Mouse (Mus musculus) CH12F3 (cell line): Measurements from ENCODE around the gene Tmem95.
"Not testable (repeated sequence)": the region's sequence is repeated elsewhere in the genome, so short reads cannot be mapped to it uniquely, and the experiment has no call there.

Experiments used
- in situ Hi-C: fragments of 300-500 bp; cut with MboI; formaldehyde crosslinking; loops from 2 replicates; pipeline ENCODE4 v1.14.3; 2020; ENCODE audit warnings: low sequenced_read_pairs

The Tmem95 gene

DNA sequence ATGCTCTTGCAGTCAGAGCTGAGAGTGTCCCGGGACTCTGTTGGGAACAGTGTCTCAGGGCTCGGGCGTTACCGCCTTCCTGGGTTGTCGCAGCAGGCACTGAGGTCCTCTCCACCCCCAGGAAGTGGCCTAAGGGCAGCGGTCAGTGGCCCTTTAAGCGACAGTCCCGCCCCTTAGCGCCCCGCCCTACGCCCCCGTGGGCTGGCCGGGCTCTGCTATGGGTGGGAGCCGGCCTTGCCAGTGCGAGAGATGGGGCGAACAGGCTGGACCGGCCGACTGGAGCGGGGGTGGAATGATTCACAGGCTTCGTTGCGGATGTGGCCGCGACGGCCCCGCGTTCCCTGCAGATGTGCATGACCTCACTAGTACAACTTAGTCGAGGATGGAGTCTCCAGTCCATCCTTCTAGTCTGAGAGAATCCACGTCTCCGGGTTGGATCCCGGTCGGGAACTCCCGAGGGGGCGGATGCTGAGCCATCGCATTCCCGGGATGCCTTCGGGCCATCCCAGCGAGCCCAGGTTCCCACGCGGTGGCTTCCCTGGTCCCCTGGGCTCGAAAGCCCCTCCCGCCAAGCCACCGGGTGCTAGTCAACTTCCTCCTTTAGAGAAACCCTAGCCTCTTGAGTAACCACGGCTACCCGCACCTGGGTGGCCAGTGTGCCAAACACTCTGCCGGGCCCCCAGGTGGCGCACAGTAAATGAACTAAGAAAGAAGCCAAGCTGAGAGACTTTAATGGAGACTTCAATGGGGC is 3.2 kb upstream of the Tmem95 start, which contains the start of gene Kctd11:
Kctd11 (minus strand) TSS at position 554 of the 751 bp plus-strand sequence.
- in situ Hi-C loops, result no loop called here

DNA sequence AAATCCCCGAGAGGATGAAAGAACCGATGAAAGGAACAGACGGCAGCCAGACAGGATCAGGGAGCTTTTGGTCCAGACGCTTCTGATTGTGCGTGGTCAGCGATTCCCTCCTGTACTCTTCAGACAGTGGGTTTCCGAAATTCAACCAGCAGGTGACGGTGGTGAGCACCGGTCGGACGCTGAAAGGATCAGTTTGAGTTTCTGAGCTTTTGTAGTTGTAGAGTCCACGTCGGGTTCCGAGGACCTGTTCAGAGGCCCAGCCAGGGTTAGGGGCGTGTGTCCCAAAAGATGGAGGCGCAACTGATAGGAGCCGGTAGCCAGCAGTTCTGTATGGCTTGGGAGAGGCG is 2.7 kb upstream of the Tmem95 start:
- in situ Hi-C loops, result no loop called here

DNA sequence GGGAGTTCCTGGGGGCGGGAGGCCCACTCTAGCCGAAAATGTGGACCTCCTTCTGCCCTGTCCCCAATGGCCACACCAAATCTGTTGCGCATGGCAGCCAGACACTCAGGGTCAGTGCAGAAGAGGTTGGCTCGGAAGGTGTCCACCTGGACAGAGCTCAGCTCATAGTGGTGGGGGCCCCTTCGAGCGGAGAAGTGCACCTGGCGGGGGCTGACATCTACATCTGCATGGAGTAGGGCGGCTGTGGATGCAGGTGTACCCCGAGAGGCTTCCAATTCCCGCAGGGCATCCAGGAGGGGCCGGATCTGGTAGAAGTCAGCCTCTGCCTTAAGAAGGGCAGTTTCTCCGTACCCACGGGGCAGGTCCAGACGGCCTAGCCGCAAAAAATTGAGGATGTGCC is 1.9 kb upstream of the Tmem95 start:
- in situ Hi-C loops, result loop anchor here (10.0 kb wide), 1 partner anchor 135 kb away; no protein-coding TSS in a partner anchor

DNA sequence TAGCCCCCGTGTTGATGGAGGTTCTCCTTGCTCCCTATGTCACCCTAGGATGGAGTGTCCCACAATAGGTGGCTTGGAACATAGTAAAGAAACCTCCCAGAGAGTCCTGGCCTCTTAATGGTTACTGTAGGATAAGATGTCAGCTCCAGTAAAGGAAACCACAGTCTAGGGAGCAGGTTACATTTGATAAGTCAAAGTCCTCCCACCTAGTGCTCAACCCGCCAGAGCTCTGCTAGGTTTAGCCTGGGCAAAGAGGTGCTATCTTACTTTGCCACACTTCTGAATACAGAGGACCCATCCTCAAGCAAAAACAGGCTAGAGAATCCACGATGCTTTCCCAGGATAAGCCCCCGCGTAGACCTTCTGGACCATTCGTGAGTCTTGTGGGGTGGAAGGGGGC is 1.1 kb upstream of the Tmem95 start:
- in situ Hi-C loops, result loop anchor here (10.0 kb wide), 1 partner anchor 134 kb away; no protein-coding TSS in a partner anchor

GRCm38 (mm10) chr11:69878399-69878798 is 581 bp upstream of the Tmem95 start:
- in situ Hi-C loops, result loop anchor here (10.0 kb wide), 1 partner anchor 134 kb away; no protein-coding TSS in a partner anchor

DNA sequence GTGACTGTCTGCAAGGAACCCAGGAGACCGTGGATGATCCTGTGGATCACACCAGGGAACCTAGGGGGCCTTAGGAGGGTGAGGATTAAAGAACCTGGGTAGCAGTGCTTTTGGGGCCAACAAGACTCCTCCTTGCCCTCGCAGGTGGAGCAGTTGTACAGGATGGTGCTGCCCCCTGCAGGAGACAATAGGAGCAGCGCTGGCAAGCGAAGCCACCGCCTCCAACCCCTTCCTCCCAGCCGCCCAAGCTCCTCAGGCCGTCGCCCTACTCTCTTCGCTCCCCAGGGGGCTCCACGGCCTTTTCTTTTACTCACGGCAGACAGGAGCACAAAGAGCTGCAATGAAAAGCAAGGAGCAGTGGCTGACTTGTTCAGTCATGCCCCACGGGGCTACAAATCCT is 951 bp downstream of the Tmem95 start:
- in situ Hi-C loops, result loop anchor here (10.0 kb wide), 1 partner anchor 132 kb away; no protein-coding TSS in a partner anchor

DNA sequence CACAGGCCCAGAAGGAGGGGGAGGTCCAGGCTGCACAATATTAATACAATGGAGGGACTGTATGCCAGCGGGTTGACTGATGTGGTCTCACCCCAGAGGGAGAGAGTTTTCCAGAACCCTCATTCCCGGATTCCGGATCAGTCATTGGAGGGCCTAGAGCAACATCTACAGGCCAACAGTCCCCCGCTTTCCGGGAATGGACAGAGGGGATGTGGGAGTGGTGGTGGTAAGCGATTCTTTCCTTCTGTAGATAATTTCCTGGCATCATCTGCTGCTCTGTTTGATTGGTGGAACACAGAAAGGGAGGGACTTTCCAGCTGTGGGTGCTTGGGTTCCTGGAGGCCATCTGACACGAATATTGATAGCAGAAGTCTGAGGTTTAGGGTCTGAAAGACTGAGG is 1.6 kb downstream of the Tmem95 start:
- in situ Hi-C loops, result loop anchor here (10.0 kb wide), 1 partner anchor 131 kb away; no protein-coding TSS in a partner anchor

DNA sequence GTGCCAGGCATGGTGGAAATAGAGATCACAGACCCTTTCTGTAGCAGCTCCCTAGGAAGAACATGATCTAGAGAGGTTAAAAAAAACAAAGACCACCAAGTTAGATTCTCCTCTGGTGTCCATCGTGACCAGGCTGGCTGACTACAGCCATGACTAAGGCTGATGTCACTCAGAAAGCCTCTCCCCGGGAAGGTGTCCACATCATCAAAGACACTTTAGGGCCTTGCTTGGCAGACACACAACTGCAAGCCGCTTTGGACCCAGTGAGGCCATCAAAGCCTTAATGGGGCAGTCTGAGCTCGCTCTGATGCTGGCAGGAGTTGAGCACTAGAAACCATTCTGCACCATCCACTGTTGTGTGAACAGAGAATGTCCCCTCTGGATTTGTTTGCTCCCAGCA is 5.4 kb downstream of the Tmem95 start:
- in situ Hi-C loops, result loop anchor here (10.0 kb wide), 1 partner anchor 128 kb away; no protein-coding TSS in a partner anchor

GRCm38 (mm10) chr11:69871822-69872221 is 6.0 kb downstream of the Tmem95 start:
- in situ Hi-C loops, result loop anchor here (10.0 kb wide), 1 partner anchor 127 kb away; no protein-coding TSS in a partner anchor

GRCm38 (mm10) chr11:69870289-69871069 is 7.3 kb downstream of the Tmem95 start:
- in situ Hi-C loops, result loop anchor here (10.0 kb wide), 1 partner anchor 126 kb away; no protein-coding TSS in a partner anchor

DNA sequence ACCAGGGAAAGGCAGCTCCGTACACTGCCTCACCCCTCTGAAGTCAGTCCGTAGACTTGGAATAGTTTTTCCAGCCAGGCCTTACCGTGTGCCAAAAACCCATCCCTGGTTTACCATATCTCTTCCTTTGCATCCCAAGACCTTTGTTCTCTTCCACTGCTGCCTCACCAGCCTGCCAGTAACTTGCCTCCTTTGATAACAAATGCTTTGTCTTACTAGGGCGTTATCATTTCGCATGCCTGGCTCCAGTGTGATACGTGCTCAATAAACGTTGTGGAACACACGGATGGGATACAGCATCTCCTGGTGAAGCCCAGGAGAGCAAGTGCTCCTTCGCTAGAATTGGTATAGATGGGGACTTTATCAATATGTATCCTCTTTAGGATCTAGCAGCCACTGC is 10.5 kb downstream of the Tmem95 start:
- in situ Hi-C loops, result no loop called here

DNA sequence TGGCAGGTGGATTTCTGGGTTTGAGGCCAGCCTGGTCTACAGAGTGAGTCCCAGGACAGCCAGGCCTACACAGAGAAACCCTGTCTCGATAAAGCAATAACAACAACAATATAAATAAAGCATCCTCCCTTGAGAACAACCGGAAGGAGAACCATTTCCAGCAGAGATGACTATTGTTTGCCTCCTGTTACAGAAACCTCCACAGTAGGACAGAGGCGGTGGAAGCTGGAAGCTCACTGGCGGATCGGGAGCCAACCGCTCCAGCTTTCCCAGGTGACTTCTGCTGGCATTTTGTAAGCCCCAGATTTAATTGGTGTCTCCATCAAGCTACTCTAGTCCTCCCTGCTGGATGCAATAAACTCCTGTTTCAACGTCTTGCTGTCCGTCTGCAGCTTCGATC is 12.3 kb downstream of the Tmem95 start:
- in situ Hi-C loops, result no loop called here

DNA sequence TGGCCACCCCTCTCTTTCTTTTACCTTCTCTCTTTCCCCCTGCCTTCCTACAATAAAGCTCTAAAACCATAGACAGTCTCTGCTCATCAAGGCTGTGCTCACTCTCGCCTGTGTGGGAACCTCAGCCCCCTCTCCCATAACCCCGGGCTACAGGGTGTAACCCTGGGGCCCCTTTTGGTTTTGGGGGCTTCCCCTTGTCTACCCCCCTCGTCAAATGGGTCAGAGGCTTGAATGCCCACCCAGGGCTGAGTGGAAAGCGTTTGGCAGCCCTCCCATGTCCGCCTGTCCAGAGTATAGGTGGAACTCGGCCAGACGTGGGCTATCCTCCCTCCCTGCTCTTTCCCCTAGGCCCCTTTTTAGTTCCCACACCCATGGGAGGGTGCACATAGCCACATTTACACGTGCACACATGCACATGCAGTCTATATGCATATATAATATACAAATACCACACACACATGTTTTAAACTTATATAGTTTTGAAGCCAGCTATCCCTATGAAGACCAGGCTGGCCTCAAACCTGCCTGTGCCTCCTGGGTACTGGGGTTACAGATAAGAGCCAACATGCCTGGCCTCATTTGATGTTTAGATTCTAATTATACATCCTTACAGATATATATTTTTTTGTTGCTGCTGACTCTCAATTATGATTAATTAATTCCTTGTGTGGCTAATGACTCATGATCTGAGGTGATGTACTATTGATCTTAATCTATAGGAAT is 13.5 kb downstream of the Tmem95 start:
- in situ Hi-C loops, result no loop called here

DNA sequence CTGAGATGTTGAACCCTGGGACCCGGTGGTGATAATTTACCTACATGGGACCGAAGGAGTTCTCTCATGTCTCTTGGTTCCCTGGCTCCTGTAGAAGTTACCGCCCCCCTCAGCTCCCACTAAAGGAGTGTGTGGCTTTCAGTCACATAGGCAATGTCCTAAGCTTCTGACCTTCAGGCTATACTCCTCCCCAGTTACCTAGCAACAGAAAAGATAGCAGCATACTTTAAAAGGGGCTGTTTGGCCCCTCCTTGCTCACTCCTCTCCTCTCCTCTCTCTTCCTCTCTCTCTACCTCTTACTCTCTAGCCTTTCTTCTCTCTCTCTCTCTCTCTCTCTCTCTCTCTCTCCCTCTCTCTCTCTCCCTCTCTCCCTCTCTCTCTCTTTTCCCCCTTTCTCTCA is 14.1 kb downstream of the Tmem95 start:
- in situ Hi-C loops, result not testable (repeated sequence)

- in situ Hi-C loops, result no loop called here
These were observed 19.5 kb downstream of the Tmem95 start, which contains the start of gene Tnk1 for GRCm38 (mm10) chr11:69858113-69858998. Gene Tnk1 (minus strand): TSS chr11:69858730.

DNA sequence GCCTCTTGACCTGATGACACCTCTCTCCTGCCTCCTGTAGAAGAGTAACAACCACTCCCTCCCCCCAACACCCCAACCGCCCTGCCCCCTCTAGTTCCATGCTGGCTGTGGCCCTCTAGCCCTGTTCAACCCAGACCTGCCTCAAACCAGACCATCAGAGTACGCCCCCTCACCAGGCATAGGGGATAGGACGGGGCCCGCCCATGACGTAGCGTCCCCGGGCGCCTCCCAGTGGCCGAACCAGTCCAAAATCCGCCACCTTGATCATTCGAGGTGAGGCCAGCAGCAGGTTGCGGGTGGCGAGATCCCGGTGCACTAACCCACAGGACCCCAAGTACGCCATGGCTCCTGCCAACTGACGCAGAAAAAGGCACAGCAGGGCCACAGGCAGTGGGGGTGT is 22.5 kb downstream of the Tmem95 start:
- in situ Hi-C loops, result no loop called here

DNA sequence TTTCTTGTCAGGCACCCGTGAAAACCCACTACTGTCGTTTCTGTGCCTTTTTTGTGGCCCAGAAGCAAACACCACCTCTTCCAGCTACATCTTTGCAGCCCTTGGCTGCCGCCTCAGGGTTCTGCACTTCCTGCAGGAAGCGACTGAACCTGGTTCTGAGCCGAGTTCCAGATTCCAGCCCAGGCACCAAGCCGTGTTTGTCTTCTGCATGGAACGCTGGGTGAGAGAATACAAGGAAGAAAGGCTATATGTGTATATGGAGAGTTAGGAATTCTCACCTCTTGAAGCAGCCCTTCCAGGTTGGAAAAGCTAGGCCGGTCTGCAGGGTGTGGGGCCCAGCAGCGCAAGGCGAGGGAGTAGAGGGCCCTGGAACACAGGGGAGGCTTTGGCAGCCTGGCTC is 23.1 kb downstream of the Tmem95 start:
- in situ Hi-C loops, result no loop called here

- in situ Hi-C loops, result no loop called here
These were observed 23.8 kb downstream of the Tmem95 start for GRCm38 (mm10) chr11:69853994-69854393.

GRCm38 (mm10) chr11:69850754-69851153 is 27.1 kb downstream of the Tmem95 start:
- in situ Hi-C loops, result no loop called here

- in situ Hi-C loops, result no loop called here
These were observed 27.9 kb downstream of the Tmem95 start for GRCm38 (mm10) chr11:69849884-69850283.
